Mouse (Mus musculus) heart, postnatal 0 days (tissue): ENCODE measurements around the gene Gna13.

Experiments
- CTCF ChIP-seq: IDR thresholded peaks from 2 replicates; pipeline ENCODE4 v1.5.1; 2016; ENCODE audit warnings: antibody characterized with exemption, control low read depth, low read depth
- EP300 ChIP-seq: IDR thresholded peaks from 2 replicates; pipeline ENCODE4 v1.6.1; 2016; ENCODE audit warnings: antibody characterized with exemption, low read depth

DNA sequence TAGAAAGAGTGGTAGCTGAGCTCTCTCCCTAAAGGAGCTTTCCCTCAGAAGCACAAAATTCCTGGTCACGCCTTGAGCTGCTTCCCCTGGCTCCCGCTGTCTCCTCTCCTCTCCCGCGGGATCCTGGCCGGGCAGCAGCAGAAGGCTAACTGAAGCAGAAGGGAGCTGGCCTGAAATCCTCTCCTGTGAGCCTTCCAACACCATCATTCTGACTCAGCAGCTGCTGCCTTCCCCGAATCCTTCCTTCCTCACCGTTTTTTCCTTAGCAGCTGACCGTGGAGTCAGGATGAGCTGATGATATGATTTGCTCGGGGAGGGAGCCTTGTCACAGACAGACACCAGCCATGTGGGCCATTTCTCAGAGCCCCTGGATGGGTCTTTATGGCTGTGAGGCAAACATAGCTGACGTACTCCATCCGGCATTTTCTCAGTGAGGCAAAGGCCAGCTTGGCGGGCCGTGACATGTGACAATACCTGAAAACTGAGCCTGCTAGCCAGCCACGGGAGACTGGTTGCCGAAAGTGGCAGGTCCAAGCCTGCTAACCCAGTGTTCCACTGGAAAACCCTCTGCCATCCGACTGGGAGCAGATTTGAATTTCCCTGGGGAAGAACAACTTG is 6.8 kb upstream of the Gna13 start:
- TF ChIP-seq EP300 (no peak), CTCF (no peak)
